Mouse (Mus musculus) E14TG2a.4 (cell line): ENCODE data around the gene March4.

Experiments used
- CTCF ChIP-seq: conservative IDR thresholded peaks from 2 replicates; pipeline ENCODE4 v1.5.1; 2014; ENCODE audit warnings: low read length
- NANOG ChIP-seq: IDR thresholded peaks from 2 replicates; pipeline ENCODE4 v1.6.1; 2014; ENCODE audit warnings: borderline replicate concordance, low read length, mixed read lengths
- POU5F1 ChIP-seq: IDR thresholded peaks from 2 replicates; pipeline ENCODE4 v1.6.1; 2014; ENCODE audit warnings: low read length, borderline replicate concordance

DNA sequence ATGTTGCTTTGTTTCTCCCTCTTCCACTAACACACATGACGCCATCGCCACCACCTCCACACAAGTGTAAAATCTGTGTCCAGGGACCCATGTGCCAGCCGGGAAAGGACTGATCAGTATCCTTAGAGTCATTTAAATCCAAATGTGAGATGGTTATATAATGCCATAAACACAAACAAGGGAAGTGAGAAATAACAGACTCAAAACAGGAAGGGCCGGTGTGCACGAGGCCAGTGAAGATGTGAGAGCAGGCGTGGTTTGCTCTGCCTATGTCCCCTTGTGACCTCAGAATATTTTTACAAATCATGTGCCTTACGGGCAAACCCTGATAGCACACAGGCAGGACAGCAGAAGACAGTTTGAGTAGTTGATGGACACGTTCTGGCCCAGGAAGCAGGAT, 123.5 kb downstream of the March4 start:
- TF ChIP-seq CTCF, result no peak
- TF ChIP-seq NANOG, result no peak
- no peak for TF ChIP-seq POU5F1
